In genomic region chr9:56682826-56683225, GRCm38 (mm10) we compare ENCODE assay signal across 22 mouse cellular contexts.
DNase-seq lines count a peak whose midpoint lies in the region; ATAC-seq and TF ChIP-seq lines count a peak whose summit lies in the region.
"Had no signal": no experiment of that assay in that cellular context is flagged by ENCODE, and none has a peak within 500 bp of the region (broad histone marks: within the 10 kb centered on the region; RNA-seq: fewer than 3 reads in every experiment).

No protein-coding gene starts in this region.

- no peak overlapping the region for H3K9ac ChIP-seq in forebrain, embryonic 14.5 days (ENCODE audit: low read length)
- H3K9ac ChIP-seq in forebrain, embryonic 15.5 days (replicated peaks), result no peak overlapping the region
- H3K9ac ChIP-seq: embryonic facial prominence, embryonic 12.5 days; embryonic facial prominence, embryonic 15.5 days; hindbrain, embryonic 12.5 days; hindbrain, embryonic 15.5 days had no signal

- DNase-seq in forebrain, embryonic 14.5 days (ENCODE audit: low spot score), result peak; percentile 44
- DNase-seq in layer of hippocampus, adult 2 months (ENCODE audit: low spot score in 2 of 2), result no peak
- no peak for DNase-seq in layer of hippocampus, adult 8-10 months (ENCODE audit: low spot score in 2 of 2)
- peak; percentile 30 for DNase-seq in Muller cell, postnatal 12 days (ENCODE audit: inconsistent ontology term)
- no peak for DNase-seq in thymus, postnatal 36 days
- DNase-seq in limb, embryonic 10.5 days (ENCODE audit: low spot score), result no peak
- DNase-seq: adrenal gland, adult 2 months; adrenal gland, postnatal 25 days; B cell, adult 2 months; cerebellum, adult 18-20 months; cerebellum, adult 9-10 months; cerebellum, postnatal 14 days; gastrocnemius, postnatal 25 days had no signal

- no peak for ATAC-seq in forebrain, embryonic 14.5 days
- ATAC-seq in forebrain, embryonic 15.5 days (replicated peaks), result no peak
- ATAC-seq: inflammation-experienced regulatory T-cells, adult 6 months; intestine, embryonic 16.5 days had no signal

- H3K9me3 ChIP-seq in forebrain, embryonic 14.5 days (replicated peaks; ENCODE audit: control insufficient read depth, low read length), result no peaks in the 10 kb centered on the region
- H3K9me3 ChIP-seq in forebrain, embryonic 15.5 days, result no peaks in the 10 kb centered on the region
- no peaks in the 10 kb centered on the region for H3K9me3 ChIP-seq in limb, embryonic 10.5 days (replicated peaks)
- H3K9me3 ChIP-seq: embryonic facial prominence, embryonic 12.5 days; embryonic facial prominence, embryonic 15.5 days; G1E; hindbrain, embryonic 12.5 days; hindbrain, embryonic 15.5 days had no signal

- TF ChIP-seq CTCF in layer of hippocampus, adult 2 months (conservative IDR thresholded peaks at IDR 0.05), result no peak
- TF ChIP-seq CTCF in cortical plate, adult 2 months (IDR thresholded peaks at IDR 0.05; ENCODE audit: extremely low read depth, insufficient read depth, low read length), result no peak

- no peak for TF ChIP-seq POLR2A in cortical plate, adult 2 months (IDR thresholded peaks at IDR 0.05; ENCODE audit: extremely low read depth, insufficient read depth, low read length)

- H3K4me3 ChIP-seq in forebrain, embryonic 14.5 days (ENCODE audit: low read depth, low read length), result no peak overlapping the region
- H3K4me3 ChIP-seq in forebrain, embryonic 15.5 days, result no peak overlapping the region
- no peak overlapping the region for H3K4me3 ChIP-seq in layer of hippocampus, adult 2 months
- no peak overlapping the region for H3K4me3 ChIP-seq in cortical plate, adult 2 months (ENCODE audit: insufficient read depth, low read length)
- no peak overlapping the region for H3K4me3 ChIP-seq in limb, embryonic 10.5 days
- H3K4me3 ChIP-seq: embryonic facial prominence, embryonic 12.5 days; embryonic facial prominence, embryonic 15.5 days; hindbrain, embryonic 12.5 days; hindbrain, embryonic 15.5 days had no signal

- 0 out of 2 replicates have a peak, but pooled peaks cover 5% of the 10 kb centered on the region for H3K27me3 ChIP-seq in forebrain, embryonic 14.5 days (replicated peaks; ENCODE audit: control insufficient read depth, insufficient read depth, low read length)
- H3K27me3 ChIP-seq in forebrain, embryonic 15.5 days, result no peaks in the 10 kb centered on the region
- no peaks in the 10 kb centered on the region; the same call in 1 of the 2 replicates for H3K27me3 ChIP-seq in limb, embryonic 10.5 days (ENCODE audit: low read depth, poor library complexity, severe bottlenecking)
- H3K27me3 ChIP-seq: embryonic facial prominence, embryonic 12.5 days; embryonic facial prominence, embryonic 15.5 days; hindbrain, embryonic 15.5 days had no signal

- H3K4me2 ChIP-seq in forebrain, embryonic 14.5 days (ENCODE audit: low read length), result no peak overlapping the region
- H3K4me2 ChIP-seq in forebrain, embryonic 15.5 days (replicated peaks), result no peak overlapping the region
- H3K4me2 ChIP-seq: embryonic facial prominence, embryonic 12.5 days; embryonic facial prominence, embryonic 15.5 days; hindbrain, embryonic 12.5 days; hindbrain, embryonic 15.5 days had no signal

- no peaks in the 10 kb centered on the region for H3K36me3 ChIP-seq in forebrain, embryonic 14.5 days (ENCODE audit: control insufficient read depth, insufficient read depth, low read length)
- no peaks in the 10 kb centered on the region for H3K36me3 ChIP-seq in forebrain, embryonic 15.5 days
- H3K36me3 ChIP-seq in limb, embryonic 10.5 days, result no peaks in the 10 kb centered on the region
- H3K36me3 ChIP-seq: embryonic facial prominence, embryonic 12.5 days; embryonic facial prominence, embryonic 15.5 days; G1E; hindbrain, embryonic 12.5 days; hindbrain, embryonic 15.5 days had no signal

- WGBS in forebrain, embryonic 14.5 days, result 14% methylated on average over 4 of the region's 4 CpGs
- 19% methylated on average over 4 of the region's 4 CpGs for WGBS in forebrain, embryonic 15.5 days
- WGBS in limb, embryonic 10.5 days, result 51% methylated on average over 4 of the region's 4 CpGs

- no peak overlapping the region for H3K27ac ChIP-seq in forebrain, embryonic 14.5 days (ENCODE audit: low read depth, low read length)
- no peak overlapping the region for H3K27ac ChIP-seq in forebrain, embryonic 15.5 days (replicated peaks)
- peak overlapping the region; percentile 54 for H3K27ac ChIP-seq in layer of hippocampus, adult 2 months
- H3K27ac ChIP-seq in cortical plate, adult 2 months (ENCODE audit: insufficient read depth, low read length), result peak overlapping the region; percentile 13
- H3K27ac ChIP-seq in limb, embryonic 10.5 days, result no peak overlapping the region
- H3K27ac ChIP-seq: embryonic facial prominence, embryonic 12.5 days; embryonic facial prominence, embryonic 15.5 days; hindbrain, embryonic 12.5 days; hindbrain, embryonic 15.5 days had no signal

- peaks cover 18% of the 10 kb centered on the region for H3K4me1 ChIP-seq in forebrain, embryonic 14.5 days (ENCODE audit: control insufficient read depth, insufficient read depth, low read length)
- H3K4me1 ChIP-seq in forebrain, embryonic 15.5 days, result peaks cover 27% of the 10 kb centered on the region
- peaks cover 7% of the 10 kb centered on the region; the same call in 1 of the 2 replicates for H3K4me1 ChIP-seq in cortical plate, adult 2 months (ENCODE audit: control insufficient read depth, insufficient read depth, low read length)
- H3K4me1 ChIP-seq in limb, embryonic 10.5 days, result peaks cover 16% of the 10 kb centered on the region

Comparison
In these comparisons a context has a peak if more than half of its experiments do, and no peak if none do; other contexts are left out.
1. DNase-seq: peak in forebrain, embryonic 14.5 days (single experiment) and Muller cell, postnatal 12 days (single experiment); none in layer of hippocampus, adult 2 months (0 of 2), layer of hippocampus, adult 8-10 months (0 of 2), thymus, postnatal 36 days (0 of 2) and limb, embryonic 10.5 days (single experiment).
2. H3K27ac ChIP-seq: peak in layer of hippocampus, adult 2 months (single experiment) and cortical plate, adult 2 months (single experiment); none in forebrain, embryonic 14.5 days (single experiment), forebrain, embryonic 15.5 days (single experiment) and limb, embryonic 10.5 days (single experiment).